Mouse (Mus musculus) heart, embryonic 13.5 days (tissue): Measurements from ENCODE around the gene Gh. TPM values are rescaled to one million over a fixed set of nuclear protein-coding genes. Genes with fewer than 3 reads are reported as not detected.

Source experiments
- ATAC-seq: fragments of 200-750 bp; cut with Nextera tagmentation; 2 replicates; pipeline ENCODE4 v1.8.0; 2017; ENCODE audit warnings: moderate TSS enrichment; ENCODE audit not compliant: insufficient number of reproducible peaks, low FRiP score, low TSS enrichment; ENCODE audit errors: extremely low read depth
- H3K27ac ChIP-seq: fragments of 300-500 bp; sonication (generic); replicated peaks from 2 replicates; pipeline ENCODE4 v1.5.1; 2015; ENCODE audit warnings: moderate library complexity, mild to moderate bottlenecking, inconsistent platforms
- H3K27me3 ChIP-seq: fragments of 300-500 bp; sonication (generic); replicated peaks from 2 replicates; pipeline ENCODE4 v1.6.1; 2015; ENCODE audit warnings: mild to moderate bottlenecking, inconsistent platforms
- H3K36me3 ChIP-seq: fragments of 300-500 bp; sonication (generic); 2 replicates; pipeline ENCODE4 v1.6.1; 2015; ENCODE audit warnings: mild to moderate bottlenecking, inconsistent platforms
- H3K4me1 ChIP-seq: fragments of 300-500 bp; sonication (generic); 2 replicates; pipeline ENCODE4 v1.6.1; 2015; ENCODE audit warnings: inconsistent platforms
- H3K4me2 ChIP-seq: fragments of 300-500 bp; sonication (generic); 2 replicates; pipeline ENCODE4 v1.6.1; 2015; ENCODE audit warnings: inconsistent platforms, mild to moderate bottlenecking, moderate library complexity
- H3K4me3 ChIP-seq: fragments of 300-500 bp; sonication (generic); 2 replicates; pipeline ENCODE4 v1.5.1; 2015; ENCODE audit warnings: moderate library complexity, mild to moderate bottlenecking, inconsistent platforms
- H3K9ac ChIP-seq: fragments of 300-500 bp; sonication (generic); 2 replicates; pipeline ENCODE4 v1.6.1; 2015; ENCODE audit warnings: inconsistent platforms, mild to moderate bottlenecking, moderate library complexity
- H3K9me3 ChIP-seq: fragments of 300-500 bp; sonication (generic); 2 replicates; pipeline ENCODE4 v1.6.1; 2016; ENCODE audit warnings: inconsistent platforms
- WGBS: fragments of 180-500 bp; shearing (Covaris S2); methylation state at CpG from one replicate; pipeline ENCODE4 v1.1.7; 2015; ENCODE audit warnings: mixed read lengths; 5-methylcytosine and 5-hydroxymethylcytosine counted together
- polyA plus RNA-seq: library from polyadenylated mRNA; unstranded; fragments of >200 nt; fragmentation: Nextera tagmentation; extraction: Ambion mirVana; gene quantifications from 2 replicates; pipeline ENCODE4 v1.2.1, GENCODE M21; 2015

Gh gene
- polyA plus RNA-seq, 1 experiment from 2014 or later: not detected

- no peak overlapping the region for H3K4me3 ChIP-seq
- no peak overlapping the region for H3K9ac ChIP-seq
- no peak overlapping the region for H3K27ac ChIP-seq
- H3K9me3 ChIP-seq: no peaks in the 10 kb centered on the region
- H3K27me3 ChIP-seq: no peaks in the 10 kb centered on the region
- 72% methylated on average over 11 of the region's 11 CpGs for WGBS
- H3K4me1 ChIP-seq: no peaks in the 10 kb centered on the region
- H3K4me2 ChIP-seq: no peak overlapping the region
- no peak for ATAC-seq
- no peaks in the 10 kb centered on the region for H3K36me3 ChIP-seq
Measured at GRCm38 (mm10) chr11:106308162-106308561, 6.5 kb upstream of the Gh start.

DNA sequence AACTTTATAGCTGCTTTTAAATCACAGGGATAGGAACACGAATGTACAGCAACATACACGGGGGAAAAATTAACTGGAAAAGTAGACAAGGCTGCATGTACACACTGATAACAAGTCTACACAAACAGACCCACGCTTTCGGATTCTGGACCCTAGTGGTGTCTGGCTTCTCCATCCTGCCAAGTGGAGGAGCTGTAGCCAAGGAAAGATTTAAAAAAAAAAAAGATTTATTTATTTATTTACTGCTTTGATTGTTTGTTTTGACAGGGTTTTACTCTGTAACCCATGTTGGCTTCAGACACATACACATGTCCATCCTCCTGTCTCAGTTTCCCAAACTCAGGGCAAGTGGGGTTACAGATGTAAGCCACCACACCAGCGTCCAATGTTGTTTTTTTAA, 5.8 kb upstream of the Gh start:
- Histone ChIP-seq H3K4me1 (no peaks in the 10 kb centered on the region), H3K27ac (no peak overlapping the region), H3K9me3 (no peaks in the 10 kb centered on the region), H3K27me3 (no peaks in the 10 kb centered on the region), H3K4me3 (no peak overlapping the region), H3K4me2 (no peak overlapping the region), H3K9ac (no peak overlapping the region), H3K36me3 (no peaks in the 10 kb centered on the region)
- 57% methylated on average over 5 of the region's 5 CpGs for WGBS
- no peak for ATAC-seq

GRCm38 (mm10) chr11:106306758-106307157, 5.1 kb upstream of the Gh start:
- no peak for ATAC-seq
- WGBS: 87% methylated on average over 9 of the region's 9 CpGs
- H3K27me3 ChIP-seq: no peaks in the 10 kb centered on the region
- H3K27ac ChIP-seq: no peak overlapping the region
- H3K9me3 ChIP-seq: no peaks in the 10 kb centered on the region
- no peaks in the 10 kb centered on the region for H3K36me3 ChIP-seq
- H3K9ac ChIP-seq: no peak overlapping the region
- no peak overlapping the region for H3K4me2 ChIP-seq
- H3K4me1 ChIP-seq: no peaks in the 10 kb centered on the region
- H3K4me3 ChIP-seq: no peak overlapping the region

- H3K4me2 ChIP-seq: no peak overlapping the region
- H3K27me3 ChIP-seq: no peaks in the 10 kb centered on the region; the same call in 1 of the 2 replicates
- no peaks in the 10 kb centered on the region for H3K4me1 ChIP-seq
- no peaks in the 10 kb centered on the region for H3K36me3 ChIP-seq
- no peak overlapping the region for H3K9ac ChIP-seq
- H3K27ac ChIP-seq: no peak overlapping the region
- H3K4me3 ChIP-seq: no peak overlapping the region
- 88% methylated on average over 3 of the region's 3 CpGs for WGBS
- no peak for ATAC-seq
- no peaks in the 10 kb centered on the region for H3K9me3 ChIP-seq
Measured at GRCm38 (mm10) chr11:106306065-106306385, 4.4 kb upstream of the Gh start.

GRCm38 (mm10) chr11:106305348-106306064, 3.8 kb upstream of the Gh start:
- no peaks in the 10 kb centered on the region for H3K9me3 ChIP-seq
- ATAC-seq: no peak
- no peak overlapping the region for H3K9ac ChIP-seq
- no peak overlapping the region for H3K4me3 ChIP-seq
- H3K36me3 ChIP-seq: no peaks in the 10 kb centered on the region
- no peaks in the 10 kb centered on the region; the same call in none of the 2 replicates for H3K27me3 ChIP-seq
- WGBS: 75% methylated on average over 10 of the region's 10 CpGs
- no peaks in the 10 kb centered on the region for H3K4me1 ChIP-seq
- H3K27ac ChIP-seq: no peak overlapping the region
- H3K4me2 ChIP-seq: no peak overlapping the region

GRCm38 (mm10) chr11:106302634-106303033, 969 bp upstream of the Gh start:
- 14% methylated on average over 2 of the region's 2 CpGs for WGBS

DNA sequence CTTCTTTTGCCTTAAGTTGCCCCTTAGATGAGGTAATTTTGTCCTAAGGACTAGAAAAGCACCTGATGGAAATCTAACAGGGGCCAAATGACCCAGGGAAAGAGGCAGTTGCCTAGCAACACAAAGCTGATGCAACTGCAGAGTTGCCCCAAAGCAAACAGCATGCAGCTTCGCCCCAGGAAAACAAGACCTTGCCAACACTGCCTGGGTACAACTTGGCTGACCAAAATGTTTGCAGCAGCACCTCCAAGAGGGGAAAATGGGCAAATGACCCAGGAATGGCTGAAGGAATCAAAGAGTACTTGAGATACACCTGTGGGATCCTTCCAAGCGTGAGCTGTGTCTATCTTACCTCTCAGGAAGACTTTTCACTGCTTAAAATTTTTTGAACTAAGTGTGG, 9.8 kb downstream of the Gh start:
- Histone ChIP-seq H3K4me2 (no peak overlapping the region), H3K27me3 (no peaks in the 10 kb centered on the region), H3K9ac (no peak overlapping the region), H3K36me3 (no peaks in the 10 kb centered on the region), H3K4me1 (peaks cover 6% of the 10 kb centered on the region; the same call in 1 of the 2 replicates), H3K9me3 (no peaks in the 10 kb centered on the region), H3K27ac (no peak overlapping the region), H3K4me3 (no peak overlapping the region)
- no peak for ATAC-seq
- 75% methylated on average over 2 of the region's 2 CpGs for WGBS

More at GRCm38 (mm10) chr11:106302634-106303033, 969 bp upstream of the Gh start:
- no peaks in the 10 kb centered on the region for H3K36me3 ChIP-seq
- no peak overlapping the region for H3K9ac ChIP-seq
- no peak overlapping the region for H3K4me2 ChIP-seq
- no peak for ATAC-seq
- no peak overlapping the region for H3K27ac ChIP-seq
- no peaks in the 10 kb centered on the region for H3K9me3 ChIP-seq
- H3K27me3 ChIP-seq: no peaks in the 10 kb centered on the region; the same call in none of the 2 replicates
- H3K4me1 ChIP-seq: no peaks in the 10 kb centered on the region
- H3K4me3 ChIP-seq: no peak overlapping the region

- no peaks in the 10 kb centered on the region for H3K27me3 ChIP-seq
- ATAC-seq: no peak
- no peak overlapping the region for H3K4me2 ChIP-seq
- no peak overlapping the region for H3K27ac ChIP-seq
- no peak overlapping the region for H3K9ac ChIP-seq
- 84% methylated on average over 5 of the region's 5 CpGs for WGBS
- no peaks in the 10 kb centered on the region for H3K36me3 ChIP-seq
- H3K4me1 ChIP-seq: peaks cover 9% of the 10 kb centered on the region
- H3K4me3 ChIP-seq: no peak overlapping the region
- H3K9me3 ChIP-seq: no peaks in the 10 kb centered on the region
Measured at GRCm38 (mm10) chr11:106290376-106290775, 11.3 kb downstream of the Gh start.

- no peaks in the 10 kb centered on the region for H3K27me3 ChIP-seq
- no peaks in the 10 kb centered on the region for H3K9me3 ChIP-seq
- no peak overlapping the region for H3K4me2 ChIP-seq
- peak; percentile 31; the same call in 1 of the 2 replicates for ATAC-seq
- no peaks in the 10 kb centered on the region for H3K36me3 ChIP-seq
- H3K27ac ChIP-seq: no peak overlapping the region
- peaks cover 9% of the 10 kb centered on the region for H3K4me1 ChIP-seq
- no peak overlapping the region for H3K4me3 ChIP-seq
- WGBS: 32% methylated on average over 8 of the region's 8 CpGs
- no peak overlapping the region for H3K9ac ChIP-seq
Measured at GRCm38 (mm10) chr11:106289369-106289768, 12.3 kb downstream of the Gh start.

DNA sequence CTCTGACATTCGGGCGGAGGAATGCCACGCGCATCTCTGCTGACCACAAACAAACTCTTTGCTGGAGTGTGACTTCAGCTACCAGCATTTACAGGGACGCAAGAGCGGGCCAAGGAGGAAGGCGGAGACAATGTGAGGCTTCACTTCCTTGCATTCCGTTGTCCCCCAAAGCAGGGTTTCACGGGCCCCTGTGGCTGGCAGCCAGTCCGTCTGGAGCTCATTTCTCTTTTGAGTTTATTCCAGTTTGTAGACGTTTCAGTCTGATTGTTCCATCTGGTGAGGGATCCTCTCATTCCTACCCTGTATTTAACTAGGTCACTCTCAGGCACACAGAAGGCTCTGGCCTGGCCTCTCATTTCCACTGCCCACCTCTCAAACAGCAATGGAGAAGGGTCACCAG, 14.7 kb downstream of the Gh start:
- no peaks in the 10 kb centered on the region for H3K36me3 ChIP-seq
- peaks cover 8% of the 10 kb centered on the region; the same call in 1 of the 2 replicates for H3K27me3 ChIP-seq
- peaks cover 9% of the 10 kb centered on the region for H3K4me1 ChIP-seq
- ATAC-seq: no peak
- H3K9me3 ChIP-seq: no peaks in the 10 kb centered on the region
- no peak overlapping the region for H3K9ac ChIP-seq
- no peak overlapping the region for H3K27ac ChIP-seq
- 72% methylated on average over 11 of the region's 11 CpGs for WGBS
- H3K4me2 ChIP-seq: no peak overlapping the region
- no peak overlapping the region for H3K4me3 ChIP-seq

GRCm38 (mm10) chr11:106286206-106286605, 15.5 kb downstream of the Gh start:
- Histone ChIP-seq H3K4me3 (no peak overlapping the region), H3K9ac (no peak overlapping the region), H3K9me3 (no peaks in the 10 kb centered on the region), H3K4me1 (peaks cover 9% of the 10 kb centered on the region), H3K27ac (no peak overlapping the region), H3K27me3 (peaks cover 8% of the 10 kb centered on the region; the same call in 1 of the 2 replicates), H3K4me2 (no peak overlapping the region), H3K36me3 (no peaks in the 10 kb centered on the region)
- 72% methylated on average over 7 of the region's 7 CpGs for WGBS
- ATAC-seq: no peak

- Histone ChIP-seq H3K9ac (no peak overlapping the region), H3K4me1 (peaks cover 3% of the 10 kb centered on the region; the same call in 1 of the 2 replicates), H3K36me3 (no peaks in the 10 kb centered on the region), H3K27ac (no peak overlapping the region), H3K9me3 (no peaks in the 10 kb centered on the region), H3K4me3 (no peak overlapping the region), H3K4me2 (no peak overlapping the region), H3K27me3 (peaks cover 8% of the 10 kb centered on the region; the same call in 1 of the 2 replicates)
- 57% methylated on average over 8 of the region's 8 CpGs for whole genome bisulfite sequencing
- no peak for ATAC-seq
Measured at GRCm38 (mm10) chr11:106284126-106284525, 17.5 kb downstream of the Gh start.
